9 mouse cellular contexts compared by ENCODE assay signal in genomic region chr17:54191526-54192230, GRCm38 (mm10).
DNase-seq lines count a peak whose midpoint lies in the region; ATAC-seq and TF ChIP-seq lines count a peak whose summit lies in the region.
"Had no signal": no experiment of that assay in that cellular context is flagged by ENCODE, and none has a peak within 500 bp of the region (broad histone marks: within the 10 kb centered on the region; RNA-seq: fewer than 3 reads in every experiment).

No protein-coding gene starts in this region.

- H3K4me1 ChIP-seq in kidney, postnatal 0 days (replicated peaks; ENCODE audit: insufficient read depth, low read length) = no peaks in the 10 kb centered on the region

- H3K4me2 ChIP-seq in kidney, postnatal 0 days (ENCODE audit: low read length) = no peak overlapping the region

- ATAC-seq in kidney, postnatal 0 days (replicated peaks; ENCODE audit: low FRiP score, low read depth) = no peak

- H3K9ac ChIP-seq in kidney, postnatal 0 days (ENCODE audit: low read depth, low read length) = no peak overlapping the region

- H3K36me3 ChIP-seq in kidney, postnatal 0 days (ENCODE audit: insufficient read depth, low read length) = no peaks in the 10 kb centered on the region

- no peak for TF ChIP-seq CTCF in kidney, postnatal 0 days (IDR thresholded peaks at IDR 0.05; ENCODE audit: low read depth)

- peak; percentile 85 to 88 for DNase-seq in cerebellum, postnatal 10 days
- no peak for DNase-seq in cerebellum, adult 11-12 months
- DNase-seq in right cerebral cortex, postnatal 10 days (ENCODE audit: low spot score in 2 of 2) = peak; percentile 24 to 26
- no peak for DNase-seq in right cerebral cortex, adult 18-20 months
- peak; percentile 15 for DNase-seq in kidney, postnatal 0 days (ENCODE audit: low spot score)
- peak; percentile 55 for DNase-seq in retina, postnatal 1 day
- DNase-seq in frontal cortex, postnatal 10 days (ENCODE audit: low spot score in 2 of 2) = no peak
- no peak for DNase-seq in urinary bladder, postnatal 25 days (ENCODE audit: low spot score)

- H3K27me3 ChIP-seq in kidney, postnatal 0 days (ENCODE audit: insufficient read depth, low read length) = no peaks in the 10 kb centered on the region
- H3K27me3 ChIP-seq: CH12.LX had no signal

- H3K27ac ChIP-seq in kidney, postnatal 0 days = no peak overlapping the region

- WGBS in kidney, postnatal 0 days = 24% methylated on average over 5 of the region's 5 CpGs

- no peaks in the 10 kb centered on the region for H3K9me3 ChIP-seq in kidney, postnatal 0 days (replicated peaks; ENCODE audit: low read length)

- no peak overlapping the region for H3K4me3 ChIP-seq in kidney, postnatal 0 days (replicated peaks; ENCODE audit: low read depth, low read length)

Comparison
In these comparisons a context has a peak if more than half of its experiments do, and no peak if none do; other contexts are left out.
1. DNase-seq: peak in cerebellum, postnatal 10 days (2 of 2), right cerebral cortex, postnatal 10 days (2 of 2), kidney, postnatal 0 days (single experiment) and retina, postnatal 1 day (single experiment); none in cerebellum, adult 11-12 months (single experiment), right cerebral cortex, adult 18-20 months (single experiment), frontal cortex, postnatal 10 days (0 of 2) and urinary bladder, postnatal 25 days (single experiment).